10 mouse cellular contexts compared by ENCODE assay signal in genomic region chr13:110913687-110914086, GRCm38 (mm10).
A peak's percentile ranks its signal among the peaks of the same experiment; 100 is the strongest.
DNase-seq lines count a peak whose midpoint lies in the region; ATAC-seq and TF ChIP-seq lines count a peak whose summit lies in the region.
"Had no signal": no experiment of that assay in that cellular context is flagged by ENCODE, and none has a peak within 500 bp of the region (broad histone marks: within the 10 kb centered on the region; RNA-seq: fewer than 3 reads in every experiment).

No protein-coding gene starts in this region.

- H3K4me1 ChIP-seq in lung, postnatal 0 days (ENCODE audit: insufficient read depth, low read depth, low read length), result no peaks in the 10 kb centered on the region
- H3K4me1 ChIP-seq: neural tube, embryonic 12.5 days had no signal

- no peak overlapping the region for H3K4me2 ChIP-seq in lung, postnatal 0 days (replicated peaks; ENCODE audit: low read depth, low read length)
- H3K4me2 ChIP-seq: neural tube, embryonic 12.5 days had no signal

- TF ChIP-seq CTCF in lung, postnatal 0 days (IDR thresholded peaks at IDR 0.05), result no peak

- WGBS in lung, postnatal 0 days, result 57% methylated on average over 5 of the region's 5 CpGs

- no peak overlapping the region for H3K4me3 ChIP-seq in lung, postnatal 0 days (ENCODE audit: low read depth, low read length)
- H3K4me3 ChIP-seq: erythroblast, embryonic 14.5 days; neural tube, embryonic 12.5 days had no signal

- no peaks in the 10 kb centered on the region for H3K36me3 ChIP-seq in lung, postnatal 0 days (ENCODE audit: insufficient read depth, low read length)
- H3K36me3 ChIP-seq: neural tube, embryonic 12.5 days had no signal

- no peaks in the 10 kb centered on the region for H3K9me3 ChIP-seq in lung, postnatal 0 days (ENCODE audit: low read length)
- H3K9me3 ChIP-seq: neural tube, embryonic 12.5 days had no signal

- no peak overlapping the region for H3K27ac ChIP-seq in lung, postnatal 0 days (ENCODE audit: low read length)
- H3K27ac ChIP-seq: neural tube, embryonic 12.5 days had no signal

- H3K9ac ChIP-seq in lung, postnatal 0 days (replicated peaks; ENCODE audit: low read depth), result no peak overlapping the region
- H3K9ac ChIP-seq: neural tube, embryonic 12.5 days had no signal

- DNase-seq in lung, postnatal 10 days, result peak; percentile 5
- DNase-seq in lung, postnatal 0 days (ENCODE audit: low spot score), result no peak
- DNase-seq in cerebellum, postnatal 10 days, result peak; percentile 80 to 83
- peak; percentile 81 for DNase-seq in layer of hippocampus, adult 9-11 months
- peak; percentile 5 for DNase-seq in right cerebral cortex, postnatal 4 days
- DNase-seq in gastrocnemius, postnatal 36 days, result no peak
- DNase-seq in ovary, adult 18-20 months (ENCODE audit: low spot score), result no peak
- DNase-seq in gastrocnemius, postnatal 25 days, result no peak

- no peaks in the 10 kb centered on the region for H3K27me3 ChIP-seq in lung, postnatal 0 days (replicated peaks; ENCODE audit: insufficient read depth, low read length)
- H3K27me3 ChIP-seq: neural tube, embryonic 12.5 days had no signal

- intact Hi-C loops in gastrocnemius, postnatal 36 days (cut with DNase I), result no loop called here

- ATAC-seq in lung, postnatal 0 days, result no peak

- TF ChIP-seq EP300 in lung, postnatal 0 days (IDR thresholded peaks at IDR 0.05), result no peak

Comparison
In these comparisons a context has a peak if more than half of its experiments do, and no peak if none do; other contexts are left out.
1. DNase-seq: peak in lung, postnatal 10 days (single experiment), cerebellum, postnatal 10 days (2 of 2), layer of hippocampus, adult 9-11 months (single experiment) and right cerebral cortex, postnatal 4 days (single experiment); none in lung, postnatal 0 days (single experiment), gastrocnemius, postnatal 36 days (0 of 2), ovary, adult 18-20 months (single experiment) and gastrocnemius, postnatal 25 days (single experiment).